In the genomic region with DNA sequence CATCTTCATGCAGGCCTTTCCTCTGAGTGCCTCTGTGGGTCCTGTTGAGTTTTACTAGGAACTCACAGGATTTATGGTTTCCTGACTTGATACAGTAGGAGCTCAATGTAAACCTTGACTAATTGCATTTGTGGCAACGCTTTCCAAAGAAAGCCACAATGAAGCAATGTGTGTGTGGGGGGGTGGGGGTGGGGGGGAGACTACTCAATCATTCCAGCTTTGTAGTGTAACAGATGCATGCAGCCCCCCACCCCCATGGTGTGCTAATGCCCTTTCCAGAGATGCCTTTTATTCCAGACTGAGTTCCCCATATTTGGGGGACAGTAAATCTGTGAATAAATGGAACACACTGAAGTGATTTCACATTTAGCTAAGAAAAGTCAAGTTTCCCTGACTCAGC, we compare ENCODE assay signal across 25 mouse cellular contexts.
"Had no signal": no experiment of that assay in that cellular context is flagged by ENCODE, and none has a peak within 500 bp of the region (broad histone marks: within the 10 kb centered on the region; RNA-seq: fewer than 3 reads in every experiment).

No protein-coding gene starts in this region.

- H3K36me3 ChIP-seq: heart, embryonic 13.5 days; heart, embryonic 15.5 days; hindbrain, embryonic 13.5 days; hindbrain, embryonic 15.5 days; kidney, embryonic 15.5 days; limb, embryonic 13.5 days; limb, embryonic 15.5 days had no signal

- H3K9me3 ChIP-seq: heart, embryonic 13.5 days; heart, embryonic 15.5 days; hindbrain, embryonic 13.5 days; hindbrain, embryonic 15.5 days; kidney, embryonic 15.5 days; limb, embryonic 15.5 days had no signal

- ATAC-seq: hindbrain, postnatal 0 days; intestine, embryonic 16.5 days had no signal

- H3K4me3 ChIP-seq: gastrocnemius, adult 2 months; heart, adult 2 months; heart, embryonic 13.5 days; heart, embryonic 15.5 days; hindbrain, embryonic 13.5 days; hindbrain, embryonic 15.5 days; kidney, embryonic 15.5 days; limb, embryonic 13.5 days; limb, embryonic 15.5 days had no signal

- H3K27ac ChIP-seq: gastrocnemius, adult 2 months; heart, adult 2 months; heart, embryonic 13.5 days; heart, embryonic 15.5 days; hindbrain, embryonic 13.5 days; hindbrain, embryonic 15.5 days; hindbrain, postnatal 0 days; kidney, embryonic 15.5 days; kidney, postnatal 0 days; limb, embryonic 13.5 days; limb, embryonic 15.5 days had no signal

- H3K4me1 ChIP-seq: heart, embryonic 13.5 days; heart, embryonic 15.5 days; hindbrain, embryonic 15.5 days; kidney, embryonic 15.5 days had no signal

- H3K9ac ChIP-seq: heart, embryonic 13.5 days; heart, embryonic 15.5 days; hindbrain, embryonic 13.5 days; hindbrain, embryonic 15.5 days; kidney, embryonic 15.5 days; limb, embryonic 13.5 days; limb, embryonic 15.5 days had no signal

- H3K4me2 ChIP-seq: heart, embryonic 11.5 days; heart, embryonic 13.5 days; heart, embryonic 15.5 days; hindbrain, embryonic 13.5 days; hindbrain, embryonic 15.5 days; kidney, embryonic 15.5 days; limb, embryonic 13.5 days; limb, embryonic 15.5 days had no signal

- H3K27me3 ChIP-seq: heart, embryonic 15.5 days; hindbrain, embryonic 13.5 days; hindbrain, embryonic 15.5 days; kidney, embryonic 15.5 days; limb, embryonic 13.5 days; limb, embryonic 15.5 days had no signal

- DNase-seq: gastrocnemius, adult 2 months; gastrocnemius, postnatal 14 days; gastrocnemius, postnatal 36 days; heart, adult 2 months; heart, postnatal 14 days; heart, postnatal 36 days; kidney, adult 11 months; kidney, adult 2 months; kidney, adult 9 months; kidney, postnatal 14 days; kidney, postnatal 36 days; layer of hippocampus, adult 9-11 months; layer of hippocampus, postnatal 36 days; left cerebral cortex, postnatal 4 days had no signal
